Mouse (Mus musculus): ENCODE data around the gene Mpi.

GRCm38 (mm10) chr9:57561711-57562099 is 9.1 kb upstream of the Mpi start:
- no peak for TF ChIP-seq CTCF (conservative IDR thresholded peaks at IDR 0.05; ENCODE audit: insufficient read depth, insufficient read length, low read depth, low read length)
- TF ChIP-seq POLR2A (IDR thresholded peaks at IDR 0.05; ENCODE audit: low read depth, low read length), result no peak
